Mouse (Mus musculus) heart, embryonic 12.5 days (tissue): ENCODE data around the gene Hivep3. TPM values are rescaled to one million over a fixed set of nuclear protein-coding genes. Genes with fewer than 3 reads are reported as not detected.

Experiments used
- ATAC-seq: fragments of 200-750 bp; cut with Nextera tagmentation; 2 replicates; pipeline ENCODE4 v1.8.0; 2017; ENCODE audit warnings: moderate TSS enrichment, moderate library complexity; ENCODE audit not compliant: insufficient number of reproducible peaks, low FRiP score
- H3K27ac ChIP-seq: fragments of 300-500 bp; sonication (generic); 2 replicates; pipeline ENCODE4 v1.5.1; 2016; ENCODE audit warnings: mild to moderate bottlenecking, moderate library complexity; ENCODE audit not compliant: poor library complexity, severe bottlenecking
- H3K27me3 ChIP-seq: fragments of 300-500 bp; sonication (generic); replicated peaks from 2 replicates; pipeline ENCODE4 v1.6.1; 2016; ENCODE audit warnings: mild to moderate bottlenecking, moderate library complexity
- H3K36me3 ChIP-seq: fragments of 300-500 bp; sonication (generic); 2 replicates; pipeline ENCODE4 v1.6.1; 2016; ENCODE audit warnings: mild to moderate bottlenecking, moderate library complexity
- H3K4me1 ChIP-seq: fragments of 300-500 bp; sonication (generic); replicated peaks from 2 replicates; pipeline ENCODE4 v1.6.1; 2016; ENCODE audit warnings: mild to moderate bottlenecking
- H3K4me2 ChIP-seq: fragments of 300-500 bp; sonication (generic); 2 replicates; pipeline ENCODE4 v1.6.1; 2016; ENCODE audit warnings: mild to moderate bottlenecking, moderate library complexity
- H3K4me3 ChIP-seq: fragments of 300-500 bp; sonication (generic); 2 replicates; pipeline ENCODE4 v1.5.1; 2016; ENCODE audit warnings: mild to moderate bottlenecking
- H3K9ac ChIP-seq: fragments of 300-500 bp; sonication (generic); 2 replicates; pipeline ENCODE4 v1.6.1; 2016; ENCODE audit warnings: mild to moderate bottlenecking, moderate library complexity
- H3K9me3 ChIP-seq: fragments of 300-500 bp; sonication (generic); replicated peaks from 2 replicates; pipeline ENCODE4 v1.6.1; 2016; ENCODE audit warnings: mild to moderate bottlenecking, moderate library complexity
- WGBS: fragments of 180-500 bp; shearing (Covaris S2); methylation state at CpG from one replicate; pipeline ENCODE4 v1.1.7; 2016; 5-methylcytosine and 5-hydroxymethylcytosine counted together
- polyA plus RNA-seq: library from polyadenylated mRNA; unstranded; fragments of >200 nt; fragmentation: Nextera tagmentation; extraction: Ambion mirVana; gene quantifications from 2 replicates; pipeline ENCODE4 v1.2.1, GENCODE M21; 2016

The Hivep3 gene
- polyA plus RNA-seq, 1 experiment from 2014 or later, result 6.1 TPM

DNA sequence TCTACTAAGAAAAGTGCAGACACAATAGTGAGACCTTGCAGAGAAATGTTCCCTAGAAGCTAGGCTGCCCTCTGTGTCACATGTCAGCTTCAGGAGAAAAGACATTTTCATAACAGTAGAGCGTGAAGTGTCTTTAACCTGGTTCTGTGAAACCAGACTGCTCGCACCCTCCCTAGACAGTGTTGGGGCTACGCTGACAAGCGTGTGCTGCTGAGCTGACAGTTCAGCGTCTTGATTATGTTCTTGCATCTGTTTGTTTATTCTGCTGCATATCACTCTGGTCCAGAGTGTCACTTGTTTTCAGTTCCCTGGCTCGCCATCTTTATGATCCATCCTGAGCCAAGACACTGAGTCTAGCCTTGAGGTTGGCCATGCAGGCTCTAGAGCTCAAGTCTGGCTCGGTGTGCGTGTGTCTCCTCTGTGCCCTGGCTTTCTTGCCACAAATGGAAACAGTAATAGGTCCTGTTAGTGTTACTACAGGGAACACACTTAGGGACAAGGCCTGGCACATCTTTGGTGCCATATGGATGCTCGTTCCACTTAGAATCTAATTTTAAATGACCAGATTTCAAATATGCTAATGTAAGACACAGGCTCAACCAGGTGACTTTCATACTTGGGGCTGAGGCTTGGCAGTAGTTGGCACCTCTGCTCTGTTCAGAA, 28.0 kb downstream of the Hivep3 start:
- 80% methylated on average over 9 of the region's 9 CpGs for WGBS
- H3K4me3 ChIP-seq, result no peak overlapping the region
- 0 out of 2 replicates have a peak, but pooled peaks cover under 1% of the 10 kb centered on the region for H3K9me3 ChIP-seq
- no peak overlapping the region for H3K9ac ChIP-seq
- H3K27ac ChIP-seq, result no peak overlapping the region
- no peak overlapping the region for H3K4me2 ChIP-seq
- H3K4me1 ChIP-seq, result no peaks in the 10 kb centered on the region
- H3K27me3 ChIP-seq, result no peaks in the 10 kb centered on the region
- no peaks in the 10 kb centered on the region for H3K36me3 ChIP-seq
- no peak for ATAC-seq

DNA sequence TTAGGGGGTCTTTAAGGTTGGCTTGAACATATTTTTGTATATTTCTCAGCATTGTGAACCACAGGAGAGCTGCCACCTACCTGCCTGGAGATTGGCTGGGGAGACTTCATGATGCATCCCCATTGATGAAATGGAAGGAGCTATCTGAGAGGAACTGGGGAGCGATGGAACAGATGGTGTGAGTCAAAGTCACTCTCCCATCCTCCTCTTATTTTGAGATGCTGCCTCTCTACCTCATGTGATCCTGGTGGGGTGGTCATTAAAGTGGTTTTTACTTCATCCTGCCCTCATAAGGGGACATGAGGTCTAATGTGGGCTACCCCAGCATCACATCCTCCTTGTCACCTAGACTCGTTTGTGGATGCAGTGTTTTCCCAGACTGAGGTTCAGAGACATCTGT, 28.6 kb downstream of the Hivep3 start:
- no peak overlapping the region for H3K4me2 ChIP-seq
- H3K4me1 ChIP-seq, result no peaks in the 10 kb centered on the region
- H3K27me3 ChIP-seq, result no peaks in the 10 kb centered on the region
- no peaks in the 10 kb centered on the region for H3K9me3 ChIP-seq
- H3K36me3 ChIP-seq, result no peaks in the 10 kb centered on the region
- H3K4me3 ChIP-seq, result no peak overlapping the region
- no peak overlapping the region for H3K27ac ChIP-seq
- 81% methylated on average over 2 of the region's 2 CpGs for WGBS
- no peak for ATAC-seq
- H3K9ac ChIP-seq, result no peak overlapping the region

DNA sequence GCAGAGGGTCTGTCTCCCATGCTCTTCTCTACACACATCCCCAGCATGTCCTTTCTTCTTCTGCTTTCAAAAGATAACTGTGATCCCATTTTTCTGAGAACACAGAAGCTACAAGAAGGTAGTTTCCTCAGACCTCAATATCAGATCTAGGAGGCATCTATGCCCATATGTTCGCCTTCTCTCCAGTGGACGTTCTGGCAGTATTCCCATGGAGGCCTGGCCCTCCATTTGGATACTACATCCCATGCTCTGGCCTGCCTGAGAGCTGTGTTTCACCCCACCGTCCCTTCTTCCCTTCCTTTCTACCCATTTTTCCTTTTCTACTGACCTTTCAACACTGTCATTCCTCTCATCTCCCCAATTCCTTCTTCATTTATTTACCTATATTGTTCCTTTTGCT, 34.5 kb downstream of the Hivep3 start:
- no peak for ATAC-seq
- no peaks in the 10 kb centered on the region for H3K4me1 ChIP-seq
- 72% methylated on average over 3 of the region's 3 CpGs for WGBS

DNA sequence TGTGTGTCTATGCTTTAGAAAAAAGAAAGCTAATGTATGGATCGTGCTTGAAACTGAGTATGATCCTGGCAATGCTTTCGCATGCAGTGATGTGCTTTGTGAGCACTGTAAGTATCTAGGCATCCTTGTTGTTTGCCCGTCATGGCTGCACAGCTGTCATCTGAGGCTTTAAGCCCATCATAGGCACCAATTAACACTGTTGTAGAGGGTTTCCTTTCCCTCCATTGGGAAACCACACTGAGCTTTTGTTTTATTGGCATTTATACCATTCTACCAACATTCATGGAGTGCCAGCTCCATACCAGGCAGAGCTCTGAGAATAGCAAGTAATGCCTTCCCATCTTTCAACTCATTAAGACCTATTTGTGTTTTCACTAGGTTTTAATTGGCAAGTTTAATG, 42.3 kb downstream of the Hivep3 start:
- no peaks in the 10 kb centered on the region for H3K36me3 ChIP-seq
- 0 out of 2 replicates have a peak, but pooled peaks cover 6% of the 10 kb centered on the region for H3K27me3 ChIP-seq
- H3K4me3 ChIP-seq, result no peak overlapping the region
- H3K9me3 ChIP-seq, result no peaks in the 10 kb centered on the region
- no peaks in the 10 kb centered on the region for H3K4me1 ChIP-seq
- H3K9ac ChIP-seq, result no peak overlapping the region
- 75% methylated on average over 3 of the region's 3 CpGs for WGBS
- no peak overlapping the region for H3K4me2 ChIP-seq
- H3K27ac ChIP-seq, result no peak overlapping the region
- no peak for ATAC-seq

More for the DNA sequence above, 34.5 kb downstream of the Hivep3 start:
- H3K9ac ChIP-seq, result no peak overlapping the region
- no peak overlapping the region for H3K27ac ChIP-seq
- no peak overlapping the region for H3K4me3 ChIP-seq
- H3K27me3 ChIP-seq, result no peaks in the 10 kb centered on the region; the same call in 1 of the 2 replicates
- H3K9me3 ChIP-seq, result no peaks in the 10 kb centered on the region
- no peak overlapping the region for H3K4me2 ChIP-seq
- H3K36me3 ChIP-seq, result no peaks in the 10 kb centered on the region

DNA sequence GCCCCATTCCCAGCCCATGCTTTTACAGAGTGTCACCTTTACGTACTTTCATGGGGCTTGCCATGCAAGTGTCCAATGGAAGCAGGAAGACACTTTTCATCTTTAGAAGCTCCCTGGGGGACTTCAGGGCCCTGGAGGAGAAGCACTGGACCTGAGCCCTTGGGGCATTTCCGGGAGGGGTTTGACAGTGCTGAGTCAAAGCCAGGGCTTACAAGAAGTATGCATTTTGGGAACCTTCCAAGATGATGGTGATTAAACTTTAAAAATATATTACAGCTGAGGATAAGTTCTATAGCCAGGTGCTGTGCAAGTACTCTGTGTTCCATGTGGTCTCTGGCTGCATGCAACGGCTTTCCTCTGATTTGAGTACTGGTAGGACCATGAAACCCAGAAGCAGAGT, 43.6 kb downstream of the Hivep3 start:
- 71% methylated on average over 3 of the region's 3 CpGs for WGBS
- no peaks in the 10 kb centered on the region for H3K36me3 ChIP-seq
- no peaks in the 10 kb centered on the region for H3K4me1 ChIP-seq
- no peak overlapping the region for H3K4me3 ChIP-seq
- no peak overlapping the region for H3K9ac ChIP-seq
- no peak overlapping the region for H3K27ac ChIP-seq
- H3K4me2 ChIP-seq, result no peak overlapping the region
- H3K27me3 ChIP-seq, result 0 out of 2 replicates have a peak, but pooled peaks cover 6% of the 10 kb centered on the region
- H3K9me3 ChIP-seq, result no peaks in the 10 kb centered on the region
- no peak for ATAC-seq

DNA sequence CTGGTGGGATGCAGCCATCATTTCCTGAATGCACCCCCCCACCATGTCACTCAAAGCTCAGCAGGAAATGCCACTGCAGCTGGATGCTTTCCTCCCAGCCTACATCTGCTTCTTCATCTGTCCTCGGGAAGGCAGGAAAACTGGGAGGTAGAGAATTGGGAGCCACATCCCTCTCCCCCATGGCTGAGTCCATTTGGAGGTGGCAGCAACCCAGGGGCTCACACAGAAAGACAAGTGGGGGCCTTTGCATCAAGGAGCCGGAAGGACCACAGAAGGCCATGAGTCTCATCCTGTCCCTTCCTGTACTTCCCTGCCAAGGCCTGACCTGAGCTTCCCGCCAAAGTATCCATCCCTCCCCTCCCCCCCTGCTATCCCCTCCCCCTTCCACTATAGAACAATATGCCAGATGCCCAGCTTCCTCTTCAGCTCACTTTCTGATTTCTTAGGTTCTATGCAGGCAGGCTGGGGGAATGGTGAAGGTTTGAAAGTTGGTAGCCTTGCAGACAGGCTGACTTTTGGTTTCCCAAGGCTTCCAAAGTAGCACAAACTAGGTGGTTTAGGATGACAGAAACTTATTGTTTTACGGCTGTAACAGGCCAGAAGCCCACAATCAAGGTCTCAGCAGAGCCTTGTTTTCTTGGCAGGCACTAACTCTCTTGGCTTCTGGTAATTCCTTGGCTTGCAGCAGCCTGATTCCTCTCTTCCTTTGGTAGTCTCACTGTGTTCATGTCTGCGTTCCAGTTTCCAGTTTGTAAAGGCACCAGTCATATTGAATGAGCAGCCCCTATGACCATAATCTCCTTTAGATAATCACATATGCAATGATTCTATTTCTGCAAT, 46.2 kb downstream of the Hivep3 start:
- H3K9ac ChIP-seq, result no peak overlapping the region
- H3K27ac ChIP-seq, result no peak overlapping the region
- no peaks in the 10 kb centered on the region for H3K9me3 ChIP-seq
- H3K4me1 ChIP-seq, result no peaks in the 10 kb centered on the region
- no peak overlapping the region for H3K4me3 ChIP-seq
- H3K4me2 ChIP-seq, result no peak overlapping the region
- WGBS, result 53% methylated on average over 5 of the region's 5 CpGs
- no peaks in the 10 kb centered on the region for H3K36me3 ChIP-seq
- H3K27me3 ChIP-seq, result 0 out of 2 replicates have a peak, but pooled peaks cover under 1% of the 10 kb centered on the region
- ATAC-seq, result no peak

GRCm38 (mm10) chr4:119780881-119781280, 47.3 kb downstream of the Hivep3 start:
- H3K4me3 ChIP-seq, result no peak overlapping the region
- no peak overlapping the region for H3K27ac ChIP-seq
- H3K36me3 ChIP-seq, result no peaks in the 10 kb centered on the region
- no peak for ATAC-seq
- 76% methylated on average over 6 of the region's 6 CpGs for WGBS
- no peaks in the 10 kb centered on the region for H3K4me1 ChIP-seq
- no peaks in the 10 kb centered on the region for H3K9me3 ChIP-seq
- H3K27me3 ChIP-seq, result no peaks in the 10 kb centered on the region
- H3K4me2 ChIP-seq, result no peak overlapping the region
- H3K9ac ChIP-seq, result no peak overlapping the region

DNA sequence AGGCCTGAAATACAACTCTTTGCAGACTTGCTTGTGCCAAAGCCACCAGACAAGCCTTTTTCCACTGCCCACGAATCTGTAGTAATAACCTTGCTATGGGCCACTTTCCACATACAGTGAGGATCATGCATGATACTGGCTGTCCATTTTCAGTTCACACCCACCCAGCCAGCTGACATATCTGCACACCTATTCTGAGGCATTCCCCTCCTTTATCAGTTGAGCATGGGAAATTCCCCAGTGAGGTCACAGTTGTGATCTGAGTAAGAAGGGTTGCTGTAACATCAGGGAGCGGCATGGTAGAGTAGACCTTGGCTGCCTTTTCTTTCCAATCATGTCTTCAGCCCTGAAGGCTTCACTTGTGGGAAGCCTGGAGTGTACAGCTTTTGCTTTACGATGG, 51.4 kb downstream of the Hivep3 start:
- Histone ChIP-seq H3K9me3 (no peaks in the 10 kb centered on the region), H3K9ac (no peak overlapping the region), H3K4me3 (no peak overlapping the region), H3K4me1 (no peaks in the 10 kb centered on the region), H3K27ac (no peak overlapping the region), H3K27me3 (no peaks in the 10 kb centered on the region), H3K36me3 (no peaks in the 10 kb centered on the region), H3K4me2 (no peak overlapping the region)
- ATAC-seq, result no peak
- WGBS, result 87% methylated on average over 3 of the region's 3 CpGs

- H3K4me3 ChIP-seq, result no peak overlapping the region
- H3K4me1 ChIP-seq, result no peaks in the 10 kb centered on the region
- ATAC-seq, result no peak
- no peaks in the 10 kb centered on the region for H3K9me3 ChIP-seq
- H3K9ac ChIP-seq, result no peak overlapping the region
- 74% methylated on average over 2 of the region's 2 CpGs for WGBS
- H3K36me3 ChIP-seq, result no peaks in the 10 kb centered on the region
- H3K27me3 ChIP-seq, result no peaks in the 10 kb centered on the region
- H3K27ac ChIP-seq, result no peak overlapping the region
- H3K4me2 ChIP-seq, result no peak overlapping the region
These were observed 52.7 kb downstream of the Hivep3 start for GRCm38 (mm10) chr4:119786307-119786706.

DNA sequence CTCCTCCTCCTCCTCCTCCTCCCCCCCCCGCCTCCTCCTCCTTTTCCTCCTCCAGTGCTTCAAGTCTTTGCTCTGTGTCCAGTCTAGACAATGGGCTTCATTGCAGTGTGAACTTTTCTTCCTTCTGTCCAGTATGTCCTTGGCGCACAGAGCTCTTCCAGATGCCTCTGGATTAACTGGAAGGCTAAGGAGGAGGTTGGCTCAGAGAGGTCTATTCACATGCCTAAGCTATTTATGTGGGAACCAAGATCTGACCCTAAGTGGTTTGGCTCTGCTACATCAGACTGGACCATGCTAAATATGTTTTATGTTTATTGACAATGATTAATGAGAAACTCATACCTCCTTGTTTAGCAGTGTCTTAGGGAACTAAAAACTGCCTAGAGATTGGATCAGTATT, 53.1 kb downstream of the Hivep3 start:
- H3K9ac ChIP-seq, result no peak overlapping the region
- no peaks in the 10 kb centered on the region for H3K36me3 ChIP-seq
- no peak overlapping the region for H3K4me3 ChIP-seq
- no peaks in the 10 kb centered on the region for H3K27me3 ChIP-seq
- no peak for ATAC-seq
- WGBS, result 56% methylated on average over 1 of the region's 2 CpGs
- no peaks in the 10 kb centered on the region for H3K9me3 ChIP-seq
- H3K4me2 ChIP-seq, result no peak overlapping the region
- no peak overlapping the region for H3K27ac ChIP-seq
- no peaks in the 10 kb centered on the region for H3K4me1 ChIP-seq

GRCm38 (mm10) chr4:119788746-119789145, 55.2 kb downstream of the Hivep3 start:
- Histone ChIP-seq H3K9ac (no peak overlapping the region), H3K9me3 (no peaks in the 10 kb centered on the region), H3K4me3 (no peak overlapping the region), H3K4me1 (no peaks in the 10 kb centered on the region), H3K27me3 (no peaks in the 10 kb centered on the region), H3K27ac (no peak overlapping the region), H3K4me2 (no peak overlapping the region), H3K36me3 (no peaks in the 10 kb centered on the region)
- WGBS, result 87% methylated on average over 6 of the region's 6 CpGs
- no peak for ATAC-seq
